Mouse (Mus musculus) kidney, adult 2 months (tissue): Measurements from ENCODE around the gene Trank1.

Source experiments
- CTCF ChIP-seq: fragments of 200-500 bp; conservative IDR thresholded peaks from 2 replicates; pipeline ENCODE4 v1.5.1; 2011; ENCODE audit warnings: low read depth, mild to moderate bottlenecking, control low read depth, low read length, moderate library complexity, mixed read lengths; ENCODE audit not compliant: insufficient read depth, insufficient read length
- POLR2A ChIP-seq: fragments of 200-500 bp; IDR thresholded peaks from one replicate; pipeline ENCODE4 v1.6.1; 2011; ENCODE audit warnings: low read depth, low read length, control low read depth

GRCm38 (mm10) chr9:111390016-111390415 is 78.5 kb downstream of the Trank1 start:
- TF ChIP-seq POLR2A (no peak), CTCF (no peak)
